Mouse (Mus musculus) activated CD4-positive, CD25-positive, alpha-beta regulatory T cell, adult 4 months (primary cell): Measurements from ENCODE around the gene Trim26. TPM values are rescaled to one million over a fixed set of nuclear protein-coding genes. Genes with fewer than 3 reads are reported as not detected.
"Not testable (repeated sequence)": the region's sequence is repeated elsewhere in the genome, so short reads cannot be mapped to it uniquely, and the experiment has no call there.

Source experiments
- ATAC-seq: one replicate; pipeline ENCODE4 v1.8.0; 2017
- polyA plus RNA-seq, 2 experiments: library from polyadenylated mRNA; unstranded; fragments of 100-300 nt; shearing (Covaris generic); gene quantifications; one replicate each; pipeline ENCODE4 v1.2.1; 2017

The Trim26 gene
- polyA plus RNA-seq, 2 experiments from 2014 or later: 42.4 to 71.8 TPM

DNA sequence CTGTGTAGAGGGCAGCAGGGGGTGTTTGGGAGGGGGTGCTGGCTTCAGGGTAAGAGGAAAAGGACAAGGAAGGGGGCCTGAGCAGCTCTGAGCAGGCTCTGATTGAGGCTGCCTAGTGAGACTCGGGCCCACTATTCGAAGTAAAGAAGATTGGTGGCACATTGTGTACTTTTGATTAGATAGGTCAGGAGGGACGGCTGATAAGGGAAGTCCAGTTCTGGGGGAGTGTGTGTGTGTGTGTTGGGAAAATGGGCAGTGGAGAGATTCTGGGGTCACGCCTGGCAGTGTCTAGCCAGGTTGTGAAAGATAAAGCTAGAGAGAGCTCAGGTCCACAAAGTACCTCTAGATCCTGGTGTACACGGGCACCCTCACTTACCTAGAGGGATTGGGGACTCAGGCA lies 14.7 kb downstream of the Trim26 start:
- ATAC-seq: no peak

DNA sequence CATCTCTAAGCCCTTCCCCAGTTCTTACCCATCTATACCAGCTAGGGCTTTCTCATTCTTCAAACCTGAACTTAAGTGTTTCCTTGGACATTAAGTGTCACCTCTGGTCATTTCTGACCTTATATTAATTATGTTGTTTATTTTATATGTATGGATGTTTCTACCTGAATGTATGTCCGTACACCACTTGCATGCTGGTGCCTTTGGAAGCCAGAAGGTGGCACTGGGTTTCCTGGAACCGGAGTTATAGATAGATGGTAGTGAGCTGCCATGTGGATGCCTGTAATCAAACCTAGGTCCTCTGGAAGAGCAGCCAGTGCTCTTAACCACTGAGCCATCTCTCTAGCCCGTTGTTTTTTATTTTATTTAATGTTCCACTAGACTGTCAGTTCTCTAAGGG lies 18.6 kb downstream of the Trim26 start:
- no peak for ATAC-seq

DNA sequence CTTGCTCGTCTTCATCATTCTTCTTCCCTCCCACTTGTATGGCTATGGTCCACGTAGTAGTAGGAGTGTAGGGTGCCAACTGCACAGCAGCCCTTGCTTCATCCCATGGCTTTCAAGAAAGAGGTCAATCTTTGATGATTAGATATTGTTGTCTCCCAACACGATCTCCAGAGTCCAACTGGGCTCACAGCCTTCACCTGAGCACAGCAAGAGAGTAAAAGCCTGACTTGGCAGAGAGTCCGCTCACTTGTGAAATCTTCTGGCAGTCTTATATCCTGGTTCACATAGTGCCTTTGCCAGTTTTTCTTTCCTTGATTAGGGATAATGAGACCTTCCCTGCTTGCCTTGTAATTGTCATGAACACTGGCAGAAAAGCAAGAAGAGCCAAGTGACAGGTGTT lies 19.3 kb downstream of the Trim26 start:
- no peak for ATAC-seq

DNA sequence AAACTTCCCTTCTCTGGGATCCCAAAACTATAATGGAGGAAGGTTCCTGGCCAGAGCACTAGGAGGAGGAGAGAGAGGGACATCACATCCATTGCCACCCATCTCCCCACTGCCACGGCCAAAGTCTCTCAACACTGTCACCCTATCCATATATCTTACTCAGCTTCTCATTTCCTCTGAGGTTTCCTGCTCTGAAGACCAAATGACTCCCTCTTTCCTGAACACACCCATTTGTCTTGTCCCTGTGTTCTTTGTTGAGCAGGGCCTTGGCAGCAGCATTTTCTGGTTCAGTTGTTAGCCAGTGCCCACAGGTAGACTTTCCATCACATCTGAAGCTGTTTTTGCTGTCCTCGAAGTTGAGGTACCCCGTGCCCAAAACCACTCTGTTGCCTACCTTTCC lies 21.2 kb downstream of the Trim26 start:
- no peak for ATAC-seq

DNA sequence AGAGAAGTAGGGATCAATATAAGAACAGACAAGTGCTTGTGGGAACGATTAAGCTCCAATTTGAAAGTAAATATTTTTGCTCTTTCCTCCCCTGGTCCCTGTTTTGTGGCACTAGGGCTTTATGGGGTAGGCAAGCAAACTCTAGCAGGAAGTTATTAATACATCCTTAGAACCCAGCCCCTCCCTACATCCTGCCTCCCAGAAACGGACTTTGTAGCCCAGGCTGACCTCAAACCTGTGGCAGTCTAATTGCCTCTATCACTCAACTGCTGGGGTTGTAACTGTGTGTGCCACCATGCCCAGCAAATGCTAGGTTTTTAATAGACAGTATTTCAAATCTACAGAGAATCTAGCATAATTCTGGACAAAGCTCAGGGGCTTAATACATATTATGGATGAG lies 24.7 kb downstream of the Trim26 start:
- no peak for ATAC-seq

DNA sequence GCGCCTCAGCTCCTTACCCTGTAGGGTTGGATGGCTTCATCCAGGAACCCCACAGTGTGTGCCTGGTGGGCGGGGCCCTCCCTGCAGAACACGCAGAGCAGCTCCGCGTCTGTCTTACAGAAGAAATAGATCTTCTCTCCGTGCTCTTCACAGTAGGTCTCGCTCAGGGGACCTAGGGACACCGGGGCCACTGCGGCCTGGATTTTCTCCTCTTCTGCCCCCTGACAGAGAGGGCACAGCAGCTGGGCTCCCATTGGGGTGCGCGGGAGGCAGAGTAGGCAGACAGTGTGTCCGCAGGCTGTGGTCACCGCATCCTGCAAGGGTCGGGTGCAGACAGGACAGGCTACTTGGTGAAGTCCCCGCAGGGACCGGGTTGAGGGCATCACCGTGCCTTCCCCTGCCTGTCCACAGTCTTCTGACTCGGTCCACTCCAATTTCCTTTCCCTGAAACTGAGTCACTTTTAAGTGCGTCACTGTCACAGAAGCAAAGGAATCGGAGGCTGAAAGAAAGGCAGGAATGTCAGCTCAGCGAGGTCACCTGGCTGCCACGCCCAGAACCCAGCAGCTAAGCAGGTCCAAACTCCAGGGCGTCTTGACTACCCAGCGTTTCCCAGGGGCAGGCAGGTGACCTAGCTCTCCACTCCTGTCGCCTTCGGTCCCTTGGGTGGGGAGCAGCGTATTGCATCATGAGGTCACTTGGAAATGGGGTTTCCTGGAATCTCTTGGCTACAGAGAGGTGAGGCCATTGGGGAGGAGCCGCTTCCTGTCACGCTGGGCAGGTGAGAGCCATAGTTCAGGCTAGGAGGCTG lies 30.0 kb downstream of the Trim26 start, which contains the start of gene Trim15:
Trim15 (minus strand) TSS at position 492 of the 809 bp plus-strand sequence.
- no peak for ATAC-seq

DNA sequence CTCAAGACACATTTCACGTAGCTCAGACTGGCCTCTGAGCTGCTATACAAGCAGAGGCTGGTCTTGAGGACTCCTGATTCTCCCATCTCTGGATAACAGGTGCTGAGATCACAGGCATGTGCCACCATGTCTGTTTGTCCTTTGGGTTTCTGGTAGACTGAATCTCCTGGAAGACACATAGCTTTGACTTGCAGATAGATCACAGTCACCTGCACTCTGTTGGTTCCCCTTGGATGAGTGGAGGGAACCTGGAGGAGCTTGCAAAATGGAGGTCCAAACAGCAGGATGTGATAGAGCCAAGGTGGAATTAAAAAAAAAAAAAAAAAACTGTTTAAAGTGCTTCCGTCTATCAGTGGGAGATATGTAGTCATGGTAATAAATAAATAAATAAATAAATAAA lies 31.9 kb downstream of the Trim26 start:
- ATAC-seq: no peak

DNA sequence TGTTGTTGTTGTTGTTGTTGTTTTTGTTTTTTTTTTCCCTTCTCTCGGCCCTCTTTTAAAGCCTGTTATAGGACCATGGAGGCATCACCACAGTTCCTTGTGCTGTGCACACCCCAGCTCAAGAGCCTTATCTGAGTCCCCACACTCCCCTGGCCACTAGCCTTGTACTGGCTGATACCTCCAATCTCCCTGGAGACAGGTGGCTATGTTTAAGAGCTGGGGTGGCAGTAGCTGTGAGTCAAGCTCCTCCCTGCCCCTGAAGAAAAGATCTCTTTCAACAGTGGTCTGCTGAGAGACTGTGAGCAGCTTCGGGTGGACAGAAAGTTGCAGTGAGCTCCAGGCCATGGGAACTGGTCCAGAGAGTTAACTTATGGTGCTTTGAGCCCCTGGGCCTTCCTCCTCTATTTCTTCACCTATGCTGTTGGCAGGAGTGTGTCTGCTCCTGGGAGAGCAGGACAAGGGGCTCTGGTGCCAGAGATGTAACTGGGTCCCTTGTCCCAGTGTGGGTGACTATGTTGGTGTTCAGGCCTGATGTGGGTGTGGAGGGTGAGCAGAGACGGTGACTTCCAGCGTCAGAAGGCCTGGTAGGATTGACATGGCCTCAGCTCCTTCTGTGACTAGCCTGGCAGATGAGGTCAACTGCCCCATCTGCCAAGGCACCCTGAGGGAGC lies 32.5 kb downstream of the Trim26 start, which contains the start of gene Trim10:
Trim10 (plus strand) TSS at position 291 of the 671 bp plus-strand sequence.
- no peak for ATAC-seq

DNA sequence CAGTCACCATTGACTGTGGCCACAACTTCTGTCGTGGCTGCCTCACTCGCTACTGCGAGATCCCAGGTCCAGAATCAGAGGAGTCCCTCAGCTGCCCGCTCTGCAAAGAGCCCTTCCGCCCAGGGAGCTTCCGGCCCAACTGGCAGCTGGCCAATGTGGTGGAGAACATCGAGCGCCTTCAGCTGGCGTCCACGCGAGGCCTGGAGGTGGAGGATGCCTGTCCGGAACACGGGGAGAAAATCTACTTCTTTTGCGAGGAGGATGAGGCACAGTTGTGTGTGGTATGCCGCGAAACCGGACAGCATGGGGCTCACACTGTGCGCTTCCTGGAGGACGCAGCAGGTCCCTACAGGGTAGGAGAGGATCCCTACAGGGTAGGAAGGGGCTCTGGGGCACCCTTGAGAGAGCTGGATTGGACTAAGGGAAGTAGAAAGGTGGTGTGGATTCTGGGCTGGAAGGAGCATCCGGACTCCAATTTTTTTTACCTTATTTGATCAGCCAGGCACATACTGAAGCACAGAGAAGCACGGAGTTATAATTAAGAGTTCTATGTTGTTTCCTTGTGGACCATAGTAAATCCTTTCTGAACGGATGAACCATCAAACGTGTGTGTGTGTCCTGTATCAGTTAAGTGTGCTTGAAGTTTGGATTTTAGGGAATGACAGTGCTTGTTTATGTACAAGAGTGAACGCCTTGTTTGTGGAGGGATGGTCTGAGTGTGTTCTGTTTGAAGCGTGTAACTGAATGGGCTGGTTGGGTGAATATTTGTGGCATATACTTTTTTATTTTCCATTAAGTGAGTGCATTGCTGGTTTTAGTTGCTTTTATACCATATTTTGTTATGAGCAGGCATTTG lies 33.2 kb downstream of the Trim26 start:
- no peak for ATAC-seq

DNA sequence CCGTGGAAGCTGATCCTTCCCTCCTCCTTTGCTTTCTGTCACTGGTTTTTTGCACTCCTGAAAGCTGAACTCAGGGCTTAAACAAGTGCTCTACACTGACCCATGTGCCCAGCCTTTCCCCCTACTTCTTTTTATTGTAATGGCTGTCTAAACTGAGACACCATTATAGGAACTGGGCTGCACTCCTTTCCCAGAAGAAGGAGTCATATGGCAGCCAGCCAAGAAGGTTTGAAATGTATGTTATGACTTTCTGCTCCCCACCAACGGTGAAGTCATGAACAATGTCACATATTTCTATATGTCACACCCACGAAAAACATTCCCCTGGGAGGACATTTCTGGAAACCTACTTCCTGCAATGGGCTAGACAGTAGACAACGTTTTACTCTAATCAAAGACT lies 37.7 kb downstream of the Trim26 start:
- ATAC-seq: no peak

DNA sequence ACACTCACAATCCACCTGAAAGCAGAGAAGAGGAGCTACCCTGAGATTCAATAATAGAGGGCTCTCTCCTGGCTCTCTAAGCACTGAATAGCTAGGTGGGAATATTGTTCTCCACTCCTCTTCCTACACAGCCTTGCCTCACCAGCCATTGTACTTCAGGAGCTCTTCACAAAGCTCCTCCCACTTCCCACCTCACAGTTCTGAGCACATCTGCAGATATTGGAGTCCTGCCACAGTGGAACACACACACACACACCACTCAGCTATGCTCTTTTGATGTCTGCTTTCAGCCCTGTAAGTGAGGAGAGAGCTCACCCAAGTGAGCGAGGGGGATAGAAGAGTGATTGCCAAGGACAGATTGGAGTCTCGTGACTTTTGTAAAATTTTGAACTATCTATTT lies 46.4 kb downstream of the Trim26 start:
- ATAC-seq: no peak

DNA sequence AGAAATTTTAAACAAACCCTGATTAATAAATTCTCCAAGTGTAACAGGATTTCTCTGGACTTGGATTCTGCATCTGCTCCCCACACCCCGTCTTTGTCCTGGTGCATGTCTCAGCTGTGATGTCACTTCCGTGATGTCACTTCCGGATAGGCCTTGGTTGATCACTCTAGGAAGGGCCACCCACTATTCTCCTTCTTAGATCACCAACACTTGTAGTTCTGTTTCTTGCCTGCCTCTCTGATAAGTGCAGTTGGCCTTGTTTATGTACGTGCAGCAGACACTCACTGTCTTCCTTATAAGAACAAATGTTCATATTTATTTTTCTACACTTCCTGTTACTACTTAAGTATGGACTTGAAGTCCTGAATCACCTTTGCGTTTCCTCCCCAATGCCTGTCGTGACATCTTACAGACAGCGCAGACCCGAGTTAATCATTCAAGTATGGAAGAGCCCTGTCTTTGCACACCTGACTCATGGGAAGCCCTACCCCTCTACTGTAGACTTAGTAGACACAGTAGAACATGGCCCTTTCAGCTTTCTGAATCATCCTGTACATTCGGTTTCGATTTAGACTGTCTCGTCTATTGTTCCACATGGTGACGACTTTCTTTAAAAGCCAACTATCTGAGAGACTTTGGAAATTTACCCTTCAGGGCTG lies 48.3 kb downstream of the Trim26 start:
- ATAC-seq: no peak

DNA sequence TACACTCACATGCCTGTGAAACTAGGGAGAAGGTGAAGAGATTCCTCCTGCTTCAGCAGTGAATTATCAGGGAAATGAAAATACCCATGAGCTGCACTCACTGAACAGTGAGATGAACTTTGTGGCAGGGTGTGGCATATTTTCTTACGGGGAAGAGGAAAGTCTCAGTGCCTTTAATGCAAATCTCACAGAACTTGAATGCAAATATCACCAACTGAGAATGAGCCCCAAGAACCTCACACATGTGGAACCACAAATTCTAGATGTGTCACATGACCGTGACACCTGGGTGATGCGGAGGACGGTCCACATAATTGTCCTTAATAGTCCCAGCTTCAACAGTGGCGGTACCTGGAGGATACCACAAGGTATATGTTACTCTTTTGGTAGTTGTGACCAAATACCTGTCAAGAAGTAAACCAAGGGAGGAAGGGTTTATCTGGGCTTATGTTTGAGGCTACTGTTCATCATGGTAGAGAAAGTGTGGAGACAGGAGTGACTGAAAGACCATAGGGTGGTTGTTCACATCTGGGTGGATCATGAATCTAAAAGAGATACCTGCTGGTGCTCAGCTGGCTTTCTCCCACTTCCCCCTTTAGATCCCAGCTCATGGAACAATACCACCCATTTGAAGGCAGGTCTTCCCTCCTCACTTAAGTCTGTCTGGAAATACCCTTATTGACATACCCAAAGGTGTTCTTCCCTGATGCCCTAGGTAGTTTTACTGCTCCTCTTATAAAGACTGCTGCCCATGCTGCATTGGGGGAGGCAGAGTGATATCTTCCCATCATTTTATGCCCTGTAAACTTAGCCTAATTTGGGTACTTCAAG lies 53.4 kb downstream of the Trim26 start, which contains the start of gene Trim40:
Trim40 (minus strand) TSS at position 51 of the 831 bp plus-strand sequence.
- no peak for ATAC-seq

DNA sequence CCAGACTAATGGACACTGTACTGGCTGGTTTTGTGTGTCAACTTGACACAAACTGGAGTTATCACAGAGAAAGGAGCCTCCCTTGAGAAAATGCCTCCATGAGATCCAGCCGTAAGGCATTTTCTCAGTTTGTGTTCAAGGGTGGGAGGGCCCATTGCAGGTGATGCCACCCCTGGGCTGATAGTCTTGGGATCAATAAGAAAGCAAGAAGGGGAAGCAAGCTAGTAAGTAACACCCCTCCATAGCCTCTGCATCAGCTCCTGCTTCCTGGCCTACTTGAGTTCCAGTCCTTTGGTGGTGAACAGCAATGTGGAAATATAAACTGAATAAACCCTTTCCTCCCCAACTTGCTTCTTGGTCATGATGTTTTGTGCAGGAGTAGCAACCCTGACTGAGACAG lies 54.6 kb downstream of the Trim26 start:
- ATAC-seq: not testable (repeated sequence)

DNA sequence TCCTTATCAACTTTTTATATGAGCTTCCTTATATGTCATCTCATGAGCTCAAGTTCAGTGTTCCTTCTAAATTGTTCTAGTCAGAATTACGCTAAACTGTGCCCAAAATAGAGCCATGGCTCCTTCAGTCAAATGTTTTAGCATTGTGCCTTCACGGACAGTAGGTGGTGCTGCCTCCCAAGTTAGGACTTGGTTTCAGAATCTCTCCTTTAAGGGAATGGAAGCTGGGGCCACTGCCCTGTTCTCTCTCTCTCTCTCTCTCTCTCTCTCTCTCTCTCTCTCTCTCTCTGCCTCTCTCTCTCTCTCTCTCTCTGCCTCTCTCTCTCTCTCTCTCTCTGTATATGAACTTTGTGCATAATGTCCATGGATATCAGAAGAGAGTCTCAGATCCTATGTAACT lies 55.4 kb downstream of the Trim26 start:
- no peak for ATAC-seq

DNA sequence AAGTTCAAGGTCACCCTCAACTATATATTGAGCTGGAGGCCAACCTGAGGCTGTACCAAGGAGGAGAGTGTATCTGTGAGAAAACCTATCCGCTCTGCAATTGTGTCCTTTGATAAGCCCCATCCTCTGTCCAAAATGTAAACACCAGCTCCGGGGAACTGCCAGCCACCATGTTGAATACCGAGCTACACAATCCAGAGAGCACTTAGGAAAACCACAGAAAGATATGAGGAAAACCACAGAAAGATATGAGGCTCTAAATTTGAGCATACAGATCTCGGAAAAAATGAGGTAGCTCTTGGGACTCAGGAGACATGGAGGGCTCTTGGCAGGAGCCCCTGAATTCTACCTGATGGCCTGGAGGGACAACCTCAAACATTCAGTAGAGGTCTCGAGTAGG lies 56.5 kb downstream of the Trim26 start:
- ATAC-seq: no peak

DNA sequence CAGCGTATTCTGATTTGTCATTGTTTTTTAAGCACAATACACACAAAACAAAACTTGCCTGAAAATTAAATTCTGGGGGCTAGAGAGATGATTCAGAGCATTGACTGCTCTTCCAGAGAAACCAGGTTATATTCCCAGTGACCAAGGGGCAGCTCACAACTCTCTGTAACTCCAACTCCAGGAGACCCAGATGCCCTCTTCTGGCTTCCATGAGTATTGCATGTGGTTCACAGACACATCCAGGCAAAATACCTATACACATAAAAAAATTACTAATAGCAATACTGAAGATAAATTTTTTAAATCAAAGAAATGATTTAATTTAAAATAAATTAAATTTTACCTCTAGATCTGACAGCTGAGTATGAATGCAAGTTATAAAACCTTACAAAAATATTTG lies 59.6 kb downstream of the Trim26 start:
- ATAC-seq: no peak

DNA sequence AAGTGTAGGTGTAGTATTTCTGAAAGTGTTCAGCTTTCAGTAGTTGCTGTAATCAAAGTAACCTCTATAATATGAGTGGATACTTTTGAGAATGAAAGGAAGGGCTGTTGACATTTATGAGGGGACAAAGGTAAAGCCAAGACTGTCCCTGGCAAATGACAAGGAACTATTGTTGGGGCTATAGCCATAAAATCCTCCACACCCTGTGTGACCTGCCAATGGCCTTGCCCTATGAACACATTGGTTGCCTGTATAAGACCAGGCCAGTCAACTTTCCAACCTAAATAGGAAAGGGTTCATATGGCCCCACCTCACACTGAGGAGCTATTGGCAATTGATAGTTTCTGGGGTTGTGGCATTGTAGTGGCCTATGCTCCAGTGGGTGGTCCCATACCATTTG lies 60.1 kb downstream of the Trim26 start:
- ATAC-seq: no peak

DNA sequence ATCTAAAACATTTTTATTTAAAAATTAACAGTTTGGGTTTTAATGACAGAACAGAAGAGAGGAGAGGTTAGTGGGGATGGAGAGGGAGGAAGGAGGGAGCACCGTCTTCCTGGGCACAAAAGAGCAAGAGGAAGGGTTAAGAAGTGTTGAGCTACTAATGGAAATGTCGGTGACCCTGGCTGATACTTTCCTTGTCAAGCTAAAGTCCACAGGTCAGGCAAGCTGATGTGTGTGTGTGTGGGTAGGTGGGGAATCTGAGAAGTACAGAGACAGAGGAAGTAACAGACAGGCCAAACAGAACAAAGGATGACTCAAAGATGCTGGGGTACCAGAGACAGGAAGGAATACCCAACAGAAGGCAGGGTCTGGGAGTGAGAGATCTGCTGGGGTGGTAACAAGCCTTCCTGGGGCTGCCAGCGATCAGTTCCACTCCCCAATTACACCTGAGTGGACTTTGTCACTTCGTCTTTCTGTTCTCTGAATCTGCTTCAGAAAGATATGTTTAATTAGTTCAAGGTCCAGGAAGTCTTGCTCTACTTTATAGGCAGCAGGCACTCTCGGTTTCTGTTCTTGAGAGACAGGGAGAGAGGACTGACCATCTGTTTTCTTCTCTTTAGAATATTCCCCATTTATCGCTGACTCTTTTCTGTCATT lies 60.7 kb downstream of the Trim26 start, which contains the start of gene Trim31:
Trim31 (plus strand) TSS at position 567 of the 654 bp plus-strand sequence.
- no peak for ATAC-seq

DNA sequence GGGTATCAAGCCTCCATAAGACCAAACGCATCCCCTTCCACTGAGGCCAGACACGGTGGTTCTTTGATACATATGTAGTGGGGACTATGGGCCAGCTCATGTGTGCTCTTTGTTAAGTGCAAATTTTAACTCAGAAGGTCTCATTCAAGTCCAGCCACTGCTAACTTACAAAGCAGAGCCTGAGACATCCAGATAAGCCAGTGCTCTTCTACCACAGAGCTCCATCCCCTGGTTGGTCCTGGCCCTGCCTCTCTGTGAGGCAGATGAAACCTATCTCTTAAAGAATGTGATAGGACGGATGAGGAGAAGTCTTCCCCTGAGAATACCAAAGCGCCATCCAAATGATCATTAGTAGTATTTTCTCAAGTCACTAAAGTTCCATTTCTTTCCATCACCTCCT lies 62.4 kb downstream of the Trim26 start:
- ATAC-seq: no peak

DNA sequence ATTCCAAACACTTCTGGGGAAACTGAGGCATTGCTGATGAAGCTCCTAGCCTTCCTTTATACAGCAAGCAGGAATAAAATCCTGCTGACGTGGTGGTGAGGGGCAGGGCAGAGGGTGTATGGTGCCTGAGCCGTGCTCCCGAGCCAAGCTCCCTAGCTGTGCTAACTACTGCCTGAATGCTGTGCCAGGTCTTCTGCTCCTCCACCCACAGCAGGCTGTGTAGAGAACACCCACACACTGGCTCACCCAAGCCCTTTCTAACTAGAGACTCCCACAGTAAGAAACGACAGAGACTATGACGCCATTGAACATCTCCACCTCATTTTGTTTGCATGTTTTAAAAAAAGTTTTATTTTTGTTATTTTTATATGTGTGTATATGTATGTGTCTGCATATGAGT lies 63.1 kb downstream of the Trim26 start:
- no peak for ATAC-seq
